Mouse (Mus musculus): ENCODE measurements at regions not wholly inside any gene's neighbourhood (a gene's known extent, or its start where the extent isn't known, plus 50 kb on each side); places are given as distances from the start of the nearest gene placed in this dataset.
"Not testable (repeated sequence)": the region's sequence is repeated elsewhere in the genome, so short reads cannot be mapped to it uniquely, and the experiment has no call there.

GRCm38 (mm10) chr16:3114473-3115335 is 476.1 kb upstream of the Olfr161 start:
- DNase-seq (ENCODE audit: low spot score in 2 of 2): peak; percentile 8 to 19

- DNase-seq (ENCODE audit: low spot score in 2 of 2): peak; percentile 3 to 44
These were observed 475.3 kb upstream of the Olfr161 start for GRCm38 (mm10) chr16:3115336-3116112.

GRCm38 (mm10) chr16:3116113-3116511 is 474.7 kb upstream of the Olfr161 start:
- peak; percentile 17 to 69 for DNase-seq (ENCODE audit: low spot score in 2 of 2)

- not testable (repeated sequence) for DNase-seq (ENCODE audit: low spot score in 2 of 2)
These were observed 469.6 kb upstream of the Olfr161 start for GRCm38 (mm10) chr16:3121216-3121615.

GRCm38 (mm10) chr16:3122145-3122860 is 468.5 kb upstream of the Olfr161 start:
- DNase-seq (ENCODE audit: low spot score in 2 of 2): not testable (repeated sequence)

- peak; percentile 6 to 37 for DNase-seq (ENCODE audit: low spot score in 2 of 2)
These were observed 467.9 kb upstream of the Olfr161 start for GRCm38 (mm10) chr16:3122861-3123477.

- not testable (repeated sequence) for DNase-seq (ENCODE audit: low spot score in 2 of 2)
These were observed 463.5 kb upstream of the Olfr161 start for GRCm38 (mm10) chr16:3127317-3127716.
